Mouse (Mus musculus) heart, embryonic 11.5 days (tissue): ENCODE results near the gene Sod1. TPM values are rescaled to one million over a fixed set of nuclear protein-coding genes. Genes with fewer than 3 reads are reported as not detected.
A peak's percentile ranks its signal among the peaks of the same experiment; 100 is the strongest.

ENCODE experiments used
- ATAC-seq: fragments of 200-750 bp; cut with Nextera tagmentation; replicated peaks from 2 replicates; pipeline ENCODE4 v1.8.0; 2017; ENCODE audit warnings: moderate library complexity; ENCODE audit not compliant: insufficient number of reproducible peaks, low FRiP score, low TSS enrichment
- H3K27ac ChIP-seq: fragments of 300-500 bp; sonication (generic); 2 replicates; pipeline ENCODE4 v1.5.1; 2014; ENCODE audit warnings: mild to moderate bottlenecking, low read depth, low read length
- H3K27me3 ChIP-seq: fragments of 300-500 bp; sonication (generic); 2 replicates; pipeline ENCODE4 v1.6.1; 2014; ENCODE audit warnings: mild to moderate bottlenecking, low read length, mixed read lengths; ENCODE audit not compliant: control insufficient read depth, insufficient read depth
- H3K36me3 ChIP-seq: fragments of 300-500 bp; sonication (generic); 2 replicates; pipeline ENCODE4 v1.6.1; 2014; ENCODE audit warnings: mild to moderate bottlenecking, low read length, moderate library complexity, mixed read lengths; ENCODE audit not compliant: control insufficient read depth, insufficient read depth
- H3K4me1 ChIP-seq: fragments of 300-500 bp; sonication (generic); 2 replicates; pipeline ENCODE4 v1.6.1; 2014; ENCODE audit warnings: low read length; ENCODE audit not compliant: control insufficient read depth, insufficient read depth
- H3K4me2 ChIP-seq: fragments of 300-500 bp; sonication (generic); 2 replicates; pipeline ENCODE4 v1.6.1; 2014; ENCODE audit warnings: mild to moderate bottlenecking, moderate library complexity
- H3K4me3 ChIP-seq: fragments of 300-500 bp; sonication (generic); 2 replicates; pipeline ENCODE4 v1.5.1; 2014; ENCODE audit warnings: low read depth, low read length
- H3K9ac ChIP-seq: fragments of 300-500 bp; sonication (generic); 2 replicates; pipeline ENCODE4 v1.6.1; 2014; ENCODE audit warnings: mild to moderate bottlenecking, low read depth, low read length, moderate library complexity
- H3K9me3 ChIP-seq: fragments of 300-500 bp; sonication (generic); replicated peaks from 2 replicates; pipeline ENCODE4 v1.6.1; 2016; ENCODE audit warnings: low read length; ENCODE audit not compliant: control insufficient read depth
- WGBS: fragments of 180-500 bp; shearing (Covaris S2); extraction: QIAGEN DNeasy Blood & Tissue Kit; methylation state at CpG from one replicate; pipeline ENCODE4 v1.1.7; 2014; ENCODE audit not compliant: insufficient replicate concordance; 5-methylcytosine and 5-hydroxymethylcytosine counted together
- polyA plus RNA-seq: library from polyadenylated mRNA; unstranded; fragments of >200 nt; fragmentation: Nextera tagmentation; extraction: Ambion mirVana; gene quantifications from 2 replicates; pipeline ENCODE4 v1.2.1, GENCODE M21; 2014

Gene Sod1
- polyA plus RNA-seq, 1 experiment from 2014 or later = 1,155 TPM

- no peak for ATAC-seq
- Histone ChIP-seq H3K9ac (no peak overlapping the region), H3K9me3 (no peaks in the 10 kb centered on the region), H3K27me3 (no peaks in the 10 kb centered on the region), H3K27ac (no peak overlapping the region), H3K4me1 (peaks cover 17% of the 10 kb centered on the region), H3K4me2 (no peak overlapping the region), H3K36me3 (no peaks in the 10 kb centered on the region), H3K4me3 (no peak overlapping the region)
- 72% methylated on average over 10 of the region's 10 CpGs for WGBS
Measured at GRCm38 (mm10) chr16:90199174-90199573, 21.4 kb upstream of the Sod1 start.

- no peaks in the 10 kb centered on the region for H3K27me3 ChIP-seq
- H3K4me1 ChIP-seq = peaks cover 17% of the 10 kb centered on the region
- no peaks in the 10 kb centered on the region for H3K36me3 ChIP-seq
- H3K9me3 ChIP-seq = no peaks in the 10 kb centered on the region
- no peak for ATAC-seq
- 50% methylated on average over 19 of the region's 19 CpGs for WGBS
- H3K9ac ChIP-seq = 0 out of 2 replicates have a peak overlapping the region, but pooled peaks have one; percentile 22
- peak overlapping the region; percentile 47 for H3K4me2 ChIP-seq
- no peak overlapping the region for H3K27ac ChIP-seq
- no peak overlapping the region for H3K4me3 ChIP-seq
Measured at GRCm38 (mm10) chr16:90202140-90202539, 18.4 kb upstream of the Sod1 start.

GRCm38 (mm10) chr16:90203226-90203962, 17.2 kb upstream of the Sod1 start:
- Histone ChIP-seq H3K9me3 (no peaks in the 10 kb centered on the region), H3K4me1 (peaks cover 12% of the 10 kb centered on the region), H3K4me2 (no peak overlapping the region), H3K9ac (no peak overlapping the region), H3K36me3 (no peaks in the 10 kb centered on the region), H3K27ac (no peak overlapping the region), H3K27me3 (no peaks in the 10 kb centered on the region), H3K4me3 (no peak overlapping the region)
- ATAC-seq = no peak
- 74% methylated on average over 6 of the region's 6 CpGs for WGBS

GRCm38 (mm10) chr16:90204868-90205267, 15.7 kb upstream of the Sod1 start:
- Histone ChIP-seq H3K27me3 (no peaks in the 10 kb centered on the region), H3K4me3 (no peak overlapping the region), H3K36me3 (no peaks in the 10 kb centered on the region), H3K27ac (no peak overlapping the region), H3K4me2 (no peak overlapping the region), H3K9ac (no peak overlapping the region), H3K9me3 (no peaks in the 10 kb centered on the region), H3K4me1 (peaks cover 7% of the 10 kb centered on the region)
- no peak for ATAC-seq
- WGBS = 89% methylated on average over 2 of the region's 2 CpGs

GRCm38 (mm10) chr16:90208996-90209395, 11.6 kb upstream of the Sod1 start:
- no peak for ATAC-seq
- no peaks in the 10 kb centered on the region for H3K27me3 ChIP-seq
- H3K4me3 ChIP-seq = no peak overlapping the region
- no peak overlapping the region for H3K4me2 ChIP-seq
- no peak overlapping the region for H3K27ac ChIP-seq
- no peaks in the 10 kb centered on the region for H3K36me3 ChIP-seq
- no peak overlapping the region for H3K9ac ChIP-seq
- H3K9me3 ChIP-seq = no peaks in the 10 kb centered on the region
- no peaks in the 10 kb centered on the region for H3K4me1 ChIP-seq
- WGBS = 65% methylated on average over 3 of the region's 3 CpGs

GRCm38 (mm10) chr16:90210717-90211116, 9.8 kb upstream of the Sod1 start:
- ATAC-seq = no peak
- no peak overlapping the region for H3K4me3 ChIP-seq
- H3K9ac ChIP-seq = no peak overlapping the region
- no peak overlapping the region for H3K4me2 ChIP-seq
- no peaks in the 10 kb centered on the region for H3K4me1 ChIP-seq
- H3K36me3 ChIP-seq = no peaks in the 10 kb centered on the region
- no peak overlapping the region for H3K27ac ChIP-seq
- H3K27me3 ChIP-seq = no peaks in the 10 kb centered on the region
- no peaks in the 10 kb centered on the region for H3K9me3 ChIP-seq
- 70% methylated on average over 10 of the region's 10 CpGs for WGBS

- no peak overlapping the region for H3K27ac ChIP-seq
- 58% methylated on average over 8 of the region's 8 CpGs for WGBS
- H3K27me3 ChIP-seq = no peaks in the 10 kb centered on the region
- ATAC-seq = no peak
- no peaks in the 10 kb centered on the region for H3K9me3 ChIP-seq
- H3K4me3 ChIP-seq = no peak overlapping the region
- H3K4me2 ChIP-seq = no peak overlapping the region
- no peak overlapping the region for H3K9ac ChIP-seq
- no peaks in the 10 kb centered on the region for H3K4me1 ChIP-seq
- no peaks in the 10 kb centered on the region for H3K36me3 ChIP-seq
Measured at GRCm38 (mm10) chr16:90211767-90212166, 8.8 kb upstream of the Sod1 start.

- 0 out of 2 replicates have a peak, but pooled peaks have one; percentile 10 for ATAC-seq
- H3K9ac ChIP-seq = no peak overlapping the region
- no peaks in the 10 kb centered on the region for H3K9me3 ChIP-seq
- no peak overlapping the region for H3K27ac ChIP-seq
- H3K36me3 ChIP-seq = no peaks in the 10 kb centered on the region
- H3K4me2 ChIP-seq = no peak overlapping the region
- no peaks in the 10 kb centered on the region for H3K27me3 ChIP-seq
- WGBS = 59% methylated on average over 12 of the region's 12 CpGs
- H3K4me3 ChIP-seq = no peak overlapping the region
- no peaks in the 10 kb centered on the region for H3K4me1 ChIP-seq
Measured at GRCm38 (mm10) chr16:90213477-90214339, 6.8 kb upstream of the Sod1 start.
